Mouse (Mus musculus): ENCODE measurements around the gene Fdps.

DNA sequence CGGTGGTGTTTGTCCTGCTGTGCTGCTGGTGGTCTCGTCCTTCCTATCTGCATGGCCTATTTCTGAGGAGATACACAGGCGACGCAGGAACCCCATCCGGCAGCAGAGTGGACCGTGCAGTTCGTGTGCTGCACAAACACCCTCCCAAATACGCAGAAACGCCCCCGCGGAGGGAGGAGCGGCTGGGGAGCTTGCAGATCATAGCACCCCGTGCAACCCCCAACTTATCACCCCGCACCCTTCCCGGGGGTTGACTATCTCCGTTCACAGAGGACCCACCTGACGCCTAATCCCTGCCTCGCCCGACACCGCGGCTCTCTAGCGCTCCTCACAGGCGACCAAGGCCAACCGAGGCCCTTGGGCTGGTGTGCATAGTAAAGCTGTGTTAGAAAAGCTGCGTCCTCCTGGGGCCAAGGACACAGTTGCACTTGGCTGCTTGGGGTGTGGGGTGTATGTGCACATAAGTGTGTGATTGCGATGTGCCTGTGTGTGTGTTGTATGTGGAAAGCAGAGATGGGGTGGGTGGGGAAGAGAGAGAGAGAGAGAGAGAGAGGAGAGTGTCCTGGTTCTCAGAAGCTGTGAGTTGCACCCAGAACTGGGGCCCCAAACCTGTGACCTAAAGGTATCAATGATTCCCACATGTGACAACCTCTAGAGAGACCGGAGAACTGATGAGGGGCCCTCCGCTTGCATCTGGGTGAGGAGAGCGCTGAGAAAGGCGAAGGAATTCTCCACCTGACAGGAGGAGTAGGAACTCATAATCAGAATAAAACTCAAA lies 30.7 kb upstream of the Fdps start:
- TF ChIP-seq CTCF (IDR thresholded peaks at IDR 0.05; ENCODE audit: borderline replicate concordance, control insufficient read depth, extremely low read depth, insufficient read depth, low read length, poor library complexity) (no peak), POLR2A (IDR thresholded peaks at IDR 0.05; ENCODE audit: control insufficient read depth, extremely low read depth, insufficient read depth, low read length, poor library complexity) (no peak)

Measured in thymus, adult 2 months (tissue).